Mouse (Mus musculus) heart, adult 2 months (tissue): ENCODE measurements around the gene Plb1. TPM values are rescaled to one million over a fixed set of nuclear protein-coding genes. Genes with fewer than 3 reads are reported as not detected.

Source experiments
- DNase-seq, 2 experiments: peaks; one replicate each; pipeline ENCODE4 v3.0.0; 2021
- H3K27ac ChIP-seq: fragments of 200-600 bp; 2 replicates; pipeline ENCODE4 v1.8.1; 2022
- H3K27me3 ChIP-seq: fragments of 200-500 bp; 2 replicates; pipeline ENCODE4 v1.6.1; 2012; ENCODE audit warnings: mild to moderate bottlenecking, low read length, inconsistent platforms, mixed read lengths; ENCODE audit not compliant: control insufficient read depth, insufficient read depth
- H3K36me3 ChIP-seq: fragments of 200-500 bp; 2 replicates; pipeline ENCODE4 v1.6.1; 2012; ENCODE audit warnings: low read length, inconsistent platforms; ENCODE audit not compliant: control insufficient read depth, insufficient read depth
- H3K4me1 ChIP-seq: fragments of 200-500 bp; 2 replicates; pipeline ENCODE4 v1.6.1; 2011; ENCODE audit warnings: low read length; ENCODE audit not compliant: control insufficient read depth, insufficient read depth
- H3K4me3 ChIP-seq: fragments of 200-600 bp; 2 replicates; pipeline ENCODE4 v1.8.1; 2022
- H3K79me2 ChIP-seq: fragments of 200-500 bp; replicated peaks from 2 replicates; pipeline ENCODE4 v1.6.1; 2012; ENCODE audit warnings: mild to moderate bottlenecking, inconsistent platforms, low read length, moderate library complexity, mixed read lengths; ENCODE audit not compliant: control insufficient read depth, insufficient read depth
- H3K9ac ChIP-seq: fragments of 200-500 bp; 2 replicates; pipeline ENCODE4 v1.6.1; 2012; ENCODE audit warnings: low read depth, mild to moderate bottlenecking, control low read depth, inconsistent platforms, low read length, mixed read lengths
- CTCF ChIP-seq: fragments of 200-600 bp; IDR thresholded peaks from 2 replicates; pipeline ENCODE4 v1.8.1; 2022; ENCODE audit warnings: antibody characterized with exemption, mild to moderate bottlenecking, moderate library complexity
- EP300 ChIP-seq: fragments of 200-500 bp; IDR thresholded peaks from 2 replicates; pipeline ENCODE4 v1.6.1; 2011; ENCODE audit warnings: low read depth, low read length, control low read depth; ENCODE audit not compliant: insufficient read depth
- POLR2A ChIP-seq: fragments of 200-500 bp; IDR thresholded peaks from 2 replicates; pipeline ENCODE4 v1.6.1; 2011; ENCODE audit warnings: mild to moderate bottlenecking, low read depth, low read length, control low read depth; ENCODE audit not compliant: insufficient read depth
- WGBS: fragments of 180-500 bp; shearing (Covaris S2); methylation state at CpG from one replicate; pipeline ENCODE4 v1.1.7; 2018; 5-methylcytosine and 5-hydroxymethylcytosine counted together
- intact Hi-C: fragments of 180-260 bp; cut with DNase I; formaldehyde crosslinking; loops from one replicate; pipeline ENCODE4 v1.15.1; 2025
- polyA plus RNA-seq: library from polyadenylated mRNA; depleted of rRNA; stranded (reverse); fragments of >200 nt; gene quantifications from 2 replicates; pipeline ENCODE4 v1.2.3, GENCODE M21; 2012
- total RNA-seq, 2 experiments: library from RNA; stranded (reverse); gene quantifications; 2 replicates each; pipeline ENCODE4 v1.2.3; 2021

Plb1 gene
- total and polyA plus RNA-seq, 3 experiments = 0.82 to 1.6 (median 1.5) TPM

DNA sequence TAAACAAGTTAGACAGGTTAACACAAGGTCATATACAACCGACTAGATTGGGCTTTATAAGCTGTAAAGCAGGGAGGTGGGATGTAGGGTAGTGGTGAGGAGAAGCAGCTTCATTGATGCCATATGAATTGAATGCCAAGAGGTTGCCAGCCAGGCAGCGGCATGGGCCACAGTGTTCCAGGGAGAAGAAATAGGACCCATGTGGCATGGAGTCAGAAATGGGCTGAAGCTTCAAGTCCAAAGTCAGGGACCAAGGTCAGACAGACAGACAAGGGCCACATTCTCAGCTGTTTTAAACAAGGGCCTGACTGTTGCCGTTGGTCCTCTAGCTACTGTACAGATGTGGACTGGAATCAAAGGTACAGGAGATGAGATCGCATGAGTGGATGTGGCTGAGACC, 128.0 kb downstream of the Plb1 start:
- Histone ChIP-seq H3K4me1 (peaks cover 1% of the 10 kb centered on the region; the same call in 1 of the 2 replicates), H3K4me3 (no peak overlapping the region), H3K9ac (no peak overlapping the region), H3K79me2 (no peaks in the 10 kb centered on the region), H3K27me3 (no peaks in the 10 kb centered on the region), H3K36me3 (no peaks in the 10 kb centered on the region), H3K27ac (no peak overlapping the region)
- DNase-seq = no peak
- TF ChIP-seq CTCF (no peak), POLR2A (no peak), EP300 (no peak)
- WGBS = 91% methylated on average over 4 of the region's 4 CpGs
- intact Hi-C loops = no loop called here

DNA sequence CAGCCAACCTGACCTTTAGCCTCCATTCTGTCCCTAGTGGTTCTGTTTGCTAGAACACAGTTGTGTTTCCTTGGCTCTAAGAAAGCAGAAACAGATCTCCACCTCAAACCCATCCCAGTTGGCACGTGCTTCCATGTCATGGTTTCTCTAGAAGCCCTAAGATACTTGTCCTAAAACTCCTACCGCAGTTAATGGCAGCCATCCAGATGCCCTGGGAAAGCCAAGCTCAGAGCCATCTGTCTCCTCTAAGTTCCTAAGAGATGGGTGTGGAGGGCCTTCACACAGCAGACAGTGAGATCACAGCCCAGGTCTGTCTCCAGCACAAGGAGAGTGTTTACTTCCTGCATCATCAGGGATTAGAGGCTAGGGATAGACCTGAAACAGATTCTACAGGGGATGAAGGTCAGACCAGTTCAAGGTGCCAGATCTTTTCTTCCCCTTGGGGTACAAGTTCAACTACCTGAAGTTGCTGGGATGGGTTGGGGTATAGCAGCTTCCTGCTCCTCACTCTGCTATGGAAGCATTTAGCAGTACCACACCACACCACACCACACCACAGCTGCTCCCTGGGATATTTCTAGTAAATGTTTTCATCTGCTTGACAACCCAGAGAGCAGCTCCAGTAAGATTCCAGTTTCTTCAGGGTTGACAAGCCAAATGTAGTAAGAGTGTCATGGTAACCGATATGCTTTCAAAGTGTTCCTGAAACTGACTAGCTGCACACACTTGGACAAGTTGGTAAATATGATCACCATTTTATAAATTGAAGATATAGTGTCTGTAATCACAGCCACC, 129.1 kb downstream of the Plb1 start:
- WGBS = 75% methylated on average over 3 of the region's 3 CpGs

DNA sequence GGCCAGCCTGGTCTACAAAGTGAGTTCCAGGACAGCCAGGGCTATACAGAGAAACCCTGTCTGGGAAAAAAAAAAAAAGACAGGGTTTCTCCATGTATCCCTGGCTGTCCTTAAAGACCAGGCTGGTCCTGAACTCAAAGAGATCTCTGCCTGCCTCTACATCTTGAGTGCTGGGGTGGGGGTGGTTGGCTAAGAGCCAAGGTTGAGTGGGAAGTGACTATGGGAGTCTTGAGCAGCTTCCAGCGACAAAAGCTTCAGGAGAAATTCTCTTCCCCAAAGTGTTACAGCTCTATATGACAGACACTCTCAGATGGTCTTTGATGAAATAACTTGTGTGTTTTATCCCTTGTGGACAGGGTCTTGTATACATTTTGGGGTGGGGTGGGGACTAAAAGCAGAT, 136.9 kb downstream of the Plb1 start:
- Histone ChIP-seq H3K36me3 (no peaks in the 10 kb centered on the region), H3K27me3 (no peaks in the 10 kb centered on the region), H3K4me3 (no peak overlapping the region), H3K9ac (no peak overlapping the region), H3K4me1 (no peaks in the 10 kb centered on the region), H3K27ac (no peak overlapping the region), H3K79me2 (no peaks in the 10 kb centered on the region)
- WGBS = 78% methylated on average over 1 of the region's 1 CpGs
- no peak for TF ChIP-seq POLR2A
- TF ChIP-seq CTCF = no peak
- TF ChIP-seq EP300 = no peak
- DNase-seq = no peak
- intact Hi-C loops = no loop called here

More for the DNA sequence above, 129.1 kb downstream of the Plb1 start:
- H3K36me3 ChIP-seq = no peaks in the 10 kb centered on the region
- intact Hi-C loops = no loop called here
- no peak for TF ChIP-seq POLR2A
- TF ChIP-seq CTCF = no peak
- no peak for TF ChIP-seq EP300
- H3K27ac ChIP-seq = no peak overlapping the region
- no peak overlapping the region for H3K9ac ChIP-seq
- H3K79me2 ChIP-seq = no peaks in the 10 kb centered on the region
- no peak overlapping the region for H3K4me3 ChIP-seq
- DNase-seq = no peak
- peaks cover 1% of the 10 kb centered on the region; the same call in 1 of the 2 replicates for H3K4me1 ChIP-seq
- no peaks in the 10 kb centered on the region for H3K27me3 ChIP-seq

DNA sequence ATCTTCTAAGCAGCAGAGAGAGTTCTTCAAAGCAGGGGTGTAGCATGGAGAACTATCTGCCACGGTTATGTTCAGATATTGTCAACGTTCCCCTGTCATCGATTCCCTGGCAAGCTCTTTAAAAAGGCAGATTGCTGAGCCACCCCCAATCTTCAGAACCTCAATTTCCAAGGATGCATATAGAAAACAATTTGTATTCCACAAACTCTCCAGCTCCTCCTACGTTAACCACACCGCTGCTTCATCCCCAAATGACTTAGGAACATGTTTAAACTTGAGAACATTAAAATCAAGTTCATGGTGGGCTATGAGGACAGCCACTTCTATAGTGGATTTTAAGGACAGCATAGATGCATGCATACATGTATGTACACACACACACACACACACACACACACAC, 138.7 kb downstream of the Plb1 start:
- intact Hi-C loops = no loop called here
- H3K4me1 ChIP-seq = no peaks in the 10 kb centered on the region
- TF ChIP-seq CTCF (no peak), EP300 (no peak), POLR2A (no peak)

DNA sequence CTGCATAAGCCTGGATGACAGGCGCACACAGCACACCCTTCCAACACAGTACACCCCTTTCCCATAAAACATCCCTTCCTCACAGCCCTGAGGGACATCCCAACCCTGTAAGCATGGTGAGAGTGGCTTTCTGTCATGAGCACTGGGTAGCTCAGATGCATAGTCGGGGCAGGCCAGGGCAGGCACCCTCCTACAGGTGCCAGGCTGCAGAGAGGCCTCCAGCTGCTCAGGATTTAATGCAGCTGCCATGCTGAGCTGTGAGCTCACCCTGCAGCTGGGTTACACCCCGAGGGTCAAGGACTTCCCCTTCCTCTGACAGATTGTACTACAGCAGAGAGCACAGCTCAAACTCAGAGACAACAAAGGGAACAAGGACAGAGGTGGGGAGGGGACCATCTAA, 146.0 kb downstream of the Plb1 start:
- H3K27me3 ChIP-seq = no peaks in the 10 kb centered on the region
- no peak overlapping the region for H3K9ac ChIP-seq
- intact Hi-C loops = no loop called here
- no peak for TF ChIP-seq POLR2A
- no peak for TF ChIP-seq CTCF
- no peak for TF ChIP-seq EP300
- H3K79me2 ChIP-seq = no peaks in the 10 kb centered on the region
- 50% methylated on average over 3 of the region's 3 CpGs for WGBS
- H3K4me1 ChIP-seq = no peaks in the 10 kb centered on the region
- H3K36me3 ChIP-seq = no peaks in the 10 kb centered on the region
- no peak overlapping the region for H3K4me3 ChIP-seq
- no peak for DNase-seq
- H3K27ac ChIP-seq = no peak overlapping the region

More for the DNA sequence above, 138.7 kb downstream of the Plb1 start:
- H3K79me2 ChIP-seq = no peaks in the 10 kb centered on the region
- no peak overlapping the region for H3K4me3 ChIP-seq
- no peak overlapping the region for H3K9ac ChIP-seq
- no peaks in the 10 kb centered on the region for H3K36me3 ChIP-seq
- DNase-seq = no peak
- H3K27ac ChIP-seq = no peak overlapping the region
- 86% methylated on average over 5 of the region's 5 CpGs for WGBS
- H3K27me3 ChIP-seq = no peaks in the 10 kb centered on the region

DNA sequence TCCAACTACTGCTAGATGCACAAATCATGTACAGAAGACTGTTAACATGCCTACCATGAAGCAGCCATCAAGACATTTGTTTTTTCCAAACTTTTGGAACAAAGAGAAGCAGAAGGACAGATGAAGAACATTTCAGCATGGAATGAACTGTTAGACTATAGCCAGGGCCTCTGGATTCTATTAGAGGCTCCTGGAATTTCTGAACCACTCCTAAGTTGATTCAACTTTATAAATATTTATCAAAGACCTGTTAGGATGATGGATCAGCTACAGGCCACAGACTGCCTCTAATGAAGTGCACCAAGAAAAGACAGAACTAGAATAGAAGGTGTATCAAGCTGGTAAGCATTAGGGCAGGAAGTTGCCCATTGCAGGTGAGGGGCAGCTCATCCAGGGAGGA, 156.1 kb downstream of the Plb1 start:
- H3K79me2 ChIP-seq = no peaks in the 10 kb centered on the region
- no peak overlapping the region for H3K27ac ChIP-seq
- no peaks in the 10 kb centered on the region for H3K27me3 ChIP-seq
- no peaks in the 10 kb centered on the region for H3K36me3 ChIP-seq
- no peaks in the 10 kb centered on the region for H3K4me1 ChIP-seq
- no peak overlapping the region for H3K9ac ChIP-seq
- TF ChIP-seq CTCF = no peak
- intact Hi-C loops = no loop called here
- no peak for DNase-seq
- no peak overlapping the region for H3K4me3 ChIP-seq
